Mouse (Mus musculus) hematopoietic stem cell, adult 5-6 weeks (primary cell): Measurements from ENCODE around the gene Paf1. TPM values are rescaled to one million over a fixed set of nuclear protein-coding genes. Genes with fewer than 3 reads are reported as not detected.

ENCODE experiments used
- ATAC-seq, 2 experiments: fragments of 125-278 bp in 1 of 2; replicated peaks in 1 of 2; 2 replicates each; pipeline ENCODE4 v1.8.0; 2016 to 2017; ENCODE audit warnings: inconsistent platforms in 2 of 2, mild to moderate bottlenecking in 2 of 2, moderate number of reproducible peaks in 2 of 2, low read depth in 1 of 2, moderate TSS enrichment in 1 of 2; ENCODE audit not compliant: low FRiP score in 2 of 2, poor library complexity in 2 of 2, severe bottlenecking in 2 of 2, insufficient read depth in 1 of 2, low TSS enrichment in 1 of 2
- total RNA-seq: library from RNA; stranded (forward); fragments of 172-1452, 232-1000 nt; gene quantifications from 2 replicates; pipeline ENCODE4 v1.2.3, GENCODE M21; 2017

Paf1 gene
- total RNA-seq, 1 experiment from 2014 or later = 184 TPM

GRCm38 (mm10) chr7:28367663-28368275 lies 25.0 kb upstream of the Paf1 start:
- ATAC-seq = no peak

DNA sequence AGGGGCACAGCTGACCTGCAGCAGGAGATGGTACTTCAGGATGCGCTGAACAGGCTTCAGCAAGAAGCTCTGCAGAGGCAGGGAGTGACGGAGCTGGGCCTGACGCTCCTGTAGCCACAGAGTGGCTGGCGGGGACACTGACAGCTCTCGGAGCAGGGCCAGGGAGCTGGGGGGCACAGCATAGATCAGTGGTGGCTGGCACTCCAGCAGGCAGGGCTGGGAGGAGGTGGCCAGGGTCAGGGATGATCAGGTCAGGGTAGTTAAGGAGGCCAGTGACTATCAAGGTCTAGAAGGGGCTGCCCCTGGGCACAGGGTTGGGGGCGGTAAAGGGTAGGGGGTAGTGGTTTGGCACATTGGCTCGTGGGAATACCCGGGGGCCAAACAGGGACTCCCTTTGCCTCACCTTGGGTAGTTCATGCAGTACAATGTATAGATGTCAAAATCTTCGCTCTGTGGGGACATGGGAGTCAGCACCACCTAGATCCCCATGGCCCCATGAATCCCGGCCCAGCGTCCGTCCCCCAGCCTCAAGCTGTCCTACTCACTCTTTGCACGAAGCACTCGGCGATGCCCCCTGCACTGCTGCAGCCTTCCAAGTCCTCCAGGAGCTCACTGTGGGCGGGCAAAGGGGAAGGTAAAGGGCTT lies 24.4 kb upstream of the Paf1 start:
- ATAC-seq = no peak

DNA sequence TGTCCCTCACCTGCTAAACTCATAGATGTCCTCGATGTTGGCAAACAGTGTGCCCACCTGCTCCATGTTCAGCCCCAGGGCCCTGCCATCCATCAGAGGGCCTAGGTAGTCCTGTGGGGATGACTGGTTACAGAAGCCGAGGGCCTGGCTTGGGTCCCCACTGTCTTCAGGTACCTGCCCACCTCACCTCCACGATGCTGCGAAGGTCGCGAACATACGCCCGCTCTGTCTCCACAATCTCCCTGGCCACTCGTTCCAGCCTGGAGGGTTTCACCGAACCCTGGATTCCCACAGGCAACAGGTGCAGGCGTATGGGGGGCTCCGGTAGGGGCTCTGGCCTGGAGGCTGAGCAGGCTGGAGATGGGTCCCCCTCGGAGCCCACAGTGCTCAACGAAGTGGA lies 22.7 kb upstream of the Paf1 start:
- ATAC-seq = no peak

- no peak for ATAC-seq
Measured at GRCm38 (mm10) chr7:28370977-28371513, 21.7 kb upstream of the Paf1 start.

- no peak for ATAC-seq
Measured at GRCm38 (mm10) chr7:28371514-28371989, 21.2 kb upstream of the Paf1 start.

GRCm38 (mm10) chr7:28372251-28373108 lies 20.3 kb upstream of the Paf1 start, which contains the start of gene Plekhg2:
TSS of gene Plekhg2 (minus strand) at chr7:28372599.
- ATAC-seq = peak; percentile 63 to 72

DNA sequence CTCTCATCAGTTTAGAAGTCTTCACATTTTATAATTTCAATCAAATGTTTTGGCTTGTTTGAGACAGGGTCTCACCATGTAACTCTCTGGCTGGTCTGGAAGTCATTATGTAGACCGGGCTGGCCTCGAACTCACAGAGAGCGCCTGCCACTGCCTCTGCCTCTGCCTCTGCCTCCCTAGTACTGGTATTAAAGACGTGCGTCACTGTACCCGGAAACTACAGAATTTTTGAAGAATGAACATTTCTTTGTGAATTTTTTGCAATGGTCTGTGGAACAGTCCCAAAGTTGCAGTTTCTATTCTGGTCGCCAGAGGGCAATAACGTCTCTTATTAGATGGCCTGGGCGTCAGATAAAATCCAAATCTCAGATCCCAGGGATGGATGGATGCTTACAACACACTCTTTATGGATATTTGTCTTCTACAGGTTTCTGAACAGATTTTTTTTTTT lies 19.6 kb upstream of the Paf1 start:
- peak; percentile 2 to 8; a peak in 2 of 4 replicates for ATAC-seq

DNA sequence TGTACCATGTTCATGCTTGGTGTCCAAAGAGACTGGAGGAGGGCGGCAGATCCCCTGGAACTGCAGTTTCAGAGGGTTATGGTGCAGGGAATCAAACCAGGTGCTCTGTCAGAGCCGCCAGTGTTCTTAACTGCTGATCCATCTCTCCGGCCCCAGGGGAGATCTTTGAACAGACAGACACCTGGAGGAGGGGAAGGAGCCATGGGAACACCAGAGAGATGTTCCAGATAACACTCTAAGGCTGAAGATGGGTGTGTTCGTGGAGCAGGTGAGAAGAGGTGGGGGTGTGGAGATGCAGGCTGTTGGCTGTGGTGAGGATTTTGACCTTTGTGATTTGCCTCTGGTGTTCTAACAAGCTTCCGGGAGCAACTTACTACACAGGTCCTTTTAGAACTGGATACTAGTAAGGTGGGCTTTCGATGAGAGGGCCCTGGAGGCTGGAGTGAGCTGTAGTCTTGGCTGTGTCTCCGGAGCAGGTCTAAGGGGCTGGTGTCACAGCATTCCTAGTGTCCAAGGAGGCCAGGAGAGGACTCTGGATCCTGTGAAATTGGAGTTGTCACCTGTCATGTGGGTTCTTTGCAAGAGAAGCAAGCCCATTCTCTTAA lies 18.8 kb upstream of the Paf1 start:
- no peak for ATAC-seq

DNA sequence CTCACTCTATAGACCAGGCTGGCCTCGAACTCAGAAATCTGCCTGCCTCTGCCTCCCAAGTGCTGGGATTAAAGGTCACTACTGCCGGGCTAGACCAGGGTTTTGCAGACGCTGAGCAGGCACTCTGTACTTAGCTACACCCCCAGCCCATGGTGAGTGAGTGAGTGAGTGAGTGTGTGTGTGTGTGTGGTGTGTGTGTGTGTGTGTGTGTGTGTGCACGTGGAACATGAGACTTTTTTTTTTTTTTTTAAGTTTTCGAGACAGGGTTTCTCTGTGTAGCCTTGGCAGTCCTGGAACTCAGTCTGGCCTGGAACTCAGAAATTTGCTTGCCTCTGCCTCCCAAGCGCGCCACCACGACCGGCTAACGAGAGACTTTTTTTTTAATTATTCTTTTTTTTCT lies 18.1 kb upstream of the Paf1 start:
- ATAC-seq = no peak

DNA sequence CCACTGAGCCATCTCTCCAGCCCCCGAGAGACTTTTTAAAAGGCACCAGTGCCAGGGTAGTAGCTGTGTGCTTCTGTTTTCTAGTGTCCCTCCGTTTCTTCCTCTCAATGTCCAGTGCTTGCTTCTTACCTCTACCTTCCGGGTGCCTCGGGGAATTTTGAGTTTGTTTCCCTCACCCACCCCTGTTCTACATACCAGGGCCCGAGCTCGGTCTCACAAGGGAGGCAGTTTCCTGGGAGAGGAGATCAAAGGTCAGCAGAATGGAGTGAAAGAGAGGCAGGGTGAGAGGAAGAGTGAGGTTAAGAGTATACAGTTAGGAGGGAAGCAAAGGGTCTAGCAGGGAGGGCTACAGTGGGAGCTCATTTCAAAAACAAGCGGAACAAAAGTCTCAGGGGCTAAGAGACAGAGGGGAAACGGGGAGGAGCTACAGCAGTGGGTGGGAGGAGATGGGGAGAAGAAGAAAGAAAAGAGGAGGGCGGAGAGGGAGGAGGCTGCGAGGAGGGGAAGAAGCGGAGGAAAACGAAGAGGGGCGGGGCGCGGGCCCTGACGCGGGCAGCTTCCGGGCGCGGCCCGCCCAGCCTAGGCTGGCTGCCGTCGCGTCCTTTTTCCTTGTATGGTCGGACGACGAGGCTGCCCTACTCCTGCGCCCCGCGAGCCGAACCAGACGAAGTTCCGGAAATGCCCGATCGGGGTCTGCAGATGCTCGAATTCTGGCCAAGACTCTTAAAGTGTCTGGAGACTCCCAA lies 17.4 kb upstream of the Paf1 start:
- peak; percentile 22 for ATAC-seq

- no peak for ATAC-seq
Measured at GRCm38 (mm10) chr7:28376011-28376771, 16.6 kb upstream of the Paf1 start.

- no peak for ATAC-seq
Measured at GRCm38 (mm10) chr7:28377190-28378065, 15.3 kb upstream of the Paf1 start.

- no peak for ATAC-seq
Measured at GRCm38 (mm10) chr7:28378066-28378690, 14.6 kb upstream of the Paf1 start.

DNA sequence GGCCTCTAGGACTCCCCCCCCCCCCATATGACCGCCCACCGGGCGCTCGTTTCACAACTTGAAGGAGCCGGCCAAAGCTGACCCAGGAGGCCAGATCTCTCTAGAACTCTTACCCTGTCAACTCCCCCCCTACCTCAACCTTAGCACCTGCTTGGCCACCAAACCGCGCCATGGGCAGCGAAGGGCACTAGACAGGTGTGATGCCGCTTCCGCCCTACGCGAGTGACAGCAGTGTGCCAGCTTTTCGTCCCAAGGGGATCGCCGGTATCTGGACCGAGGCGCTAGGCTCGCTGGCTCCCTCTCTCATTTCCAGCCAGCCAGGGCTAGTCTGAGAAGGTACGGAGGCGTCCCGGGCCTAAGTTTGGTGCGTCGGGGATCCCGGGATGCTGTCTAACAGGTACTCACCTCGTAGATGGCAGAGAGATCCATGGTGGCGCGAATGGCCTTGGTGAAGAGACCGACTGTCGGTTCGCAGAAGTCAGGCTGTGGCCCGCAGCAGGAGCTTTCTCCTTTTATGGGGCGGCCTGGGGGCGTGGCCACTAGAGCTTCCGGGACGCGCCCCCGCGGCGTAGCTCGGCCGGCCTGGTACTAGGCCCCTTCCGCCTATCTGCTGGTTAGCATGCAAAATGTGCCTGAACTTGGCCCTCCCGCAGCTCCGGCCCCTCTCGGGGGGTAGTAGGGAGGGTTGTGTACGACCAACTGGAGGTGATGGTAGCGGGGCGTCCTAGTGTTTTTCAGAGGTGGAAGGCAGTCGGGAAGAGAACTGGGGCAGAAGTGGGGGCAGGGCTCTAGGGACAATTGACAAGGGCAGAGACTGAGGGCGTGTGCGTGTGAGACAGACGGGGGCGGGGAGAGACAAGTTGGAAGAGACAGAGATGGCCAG lies 13.7 kb upstream of the Paf1 start:
- ATAC-seq = peak; percentile 25 to 26
